Mouse (Mus musculus): ENCODE measurements around the gene Usp15. TPM values are rescaled to one million over a fixed set of nuclear protein-coding genes. Genes with fewer than 3 reads are reported as not detected.

Gene Usp15
- polyA plus RNA-seq, 1 experiment from 2014 or later = 80.1 TPM

DNA sequence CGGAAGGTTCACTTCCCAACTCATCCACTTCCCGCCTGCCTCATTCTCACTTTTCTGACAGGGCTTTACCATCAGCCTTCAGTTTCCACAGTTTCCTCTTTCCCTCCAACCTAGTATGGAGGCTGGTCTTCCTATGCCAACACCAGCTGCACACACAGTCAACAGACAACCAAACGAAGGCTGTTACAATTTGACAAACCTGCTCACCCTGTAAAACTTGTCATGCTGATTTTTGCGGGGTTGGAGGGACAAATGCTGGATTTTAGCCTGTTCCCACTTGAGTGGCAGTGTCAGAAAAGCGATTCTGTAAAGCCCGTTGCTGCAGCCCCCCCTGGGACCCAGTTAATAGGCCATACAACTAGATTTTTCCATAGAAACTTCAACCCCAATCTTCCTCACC, 9.5 kb downstream of the Usp15 start:
- 91% methylated on average over 6 of the region's 6 CpGs for WGBS
- no peaks in the 10 kb centered on the region for H3K36me3 ChIP-seq (ENCODE audit: control insufficient read depth, insufficient read depth, low read length)

DNA sequence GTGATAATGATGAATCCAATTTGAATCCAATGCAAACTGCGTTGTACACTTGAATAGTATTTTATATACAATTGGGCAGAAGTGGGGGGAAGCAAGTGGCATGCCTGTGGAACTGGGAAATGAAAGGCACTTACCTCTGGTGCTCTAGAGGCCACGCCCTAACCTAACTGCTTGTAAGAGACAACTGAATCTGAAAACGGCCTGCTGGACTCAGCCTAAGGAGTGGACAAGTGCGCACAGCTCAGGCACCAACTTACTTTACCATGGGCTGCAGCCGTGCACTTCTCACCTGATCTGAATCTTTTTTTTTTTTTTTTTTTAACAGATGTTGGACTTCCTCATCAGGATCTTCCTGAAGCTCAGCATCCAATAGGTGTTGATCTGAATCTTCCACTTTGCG, 10.9 kb downstream of the Usp15 start:
- Histone ChIP-seq H3K27ac (ENCODE audit: low read depth, low read length) (no peak overlapping the region), H3K27me3 (ENCODE audit: control insufficient read depth, insufficient read depth, low read length) (no peaks in the 10 kb centered on the region), H3K36me3 (ENCODE audit: control insufficient read depth, insufficient read depth, low read length) (no peaks in the 10 kb centered on the region; the same call in 1 of the 2 replicates), H3K4me3 (ENCODE audit: low read depth, low read length) (no peak overlapping the region), H3K9me3 (ENCODE audit: control insufficient read depth, low read length) (no peaks in the 10 kb centered on the region), H3K4me1 (replicated peaks; ENCODE audit: control insufficient read depth, insufficient read depth, low read length) (no peaks in the 10 kb centered on the region), H3K9ac (ENCODE audit: low read length) (no peak overlapping the region), H3K4me2 (ENCODE audit: low read depth, low read length, severe bottlenecking) (no peak overlapping the region)
- DNase-seq (ENCODE audit: low spot score) (no peak), ATAC-seq (replicated peaks; ENCODE audit: low FRiP score) (no peak)
- WGBS = 87% methylated on average over 6 of the region's 6 CpGs

More for the DNA sequence above, 9.5 kb downstream of the Usp15 start:
- ATAC-seq (replicated peaks; ENCODE audit: low FRiP score) = no peak
- no peaks in the 10 kb centered on the region for H3K9me3 ChIP-seq (ENCODE audit: control insufficient read depth, low read length)
- no peak for DNase-seq (ENCODE audit: low spot score)
- H3K4me1 ChIP-seq (replicated peaks; ENCODE audit: control insufficient read depth, insufficient read depth, low read length) = no peaks in the 10 kb centered on the region
- H3K4me3 ChIP-seq (ENCODE audit: low read depth, low read length) = no peak overlapping the region
- no peak overlapping the region for H3K27ac ChIP-seq (ENCODE audit: low read depth, low read length)
- no peak overlapping the region for H3K4me2 ChIP-seq (ENCODE audit: low read depth, low read length, severe bottlenecking)
- H3K27me3 ChIP-seq (ENCODE audit: control insufficient read depth, insufficient read depth, low read length) = no peaks in the 10 kb centered on the region
- H3K9ac ChIP-seq (ENCODE audit: low read length) = no peak overlapping the region

DNA sequence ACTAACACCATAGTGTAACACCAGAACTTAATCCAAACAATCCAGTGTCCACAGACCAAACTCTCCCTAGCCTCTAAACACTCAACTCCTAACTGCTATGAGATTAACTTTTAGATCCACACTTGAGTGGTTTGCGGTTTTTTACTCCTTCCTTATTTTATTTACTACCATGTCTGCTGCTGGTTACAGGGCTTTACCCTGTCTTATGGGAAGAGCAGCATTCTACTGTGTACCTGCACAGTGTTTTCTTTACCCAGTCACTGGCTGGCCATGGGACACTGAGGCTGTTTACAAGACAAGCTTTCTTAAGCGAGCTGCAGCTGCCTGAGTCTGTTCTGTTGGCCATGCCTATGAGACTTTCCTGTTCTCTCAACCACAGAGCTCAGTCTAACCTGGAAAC, 13.1 kb downstream of the Usp15 start:
- Histone ChIP-seq H3K4me3 (ENCODE audit: low read depth, low read length) (no peak overlapping the region), H3K4me2 (ENCODE audit: low read depth, low read length, severe bottlenecking) (no peak overlapping the region), H3K9me3 (ENCODE audit: control insufficient read depth, low read length) (no peaks in the 10 kb centered on the region), H3K9ac (ENCODE audit: low read length) (no peak overlapping the region), H3K36me3 (ENCODE audit: control insufficient read depth, insufficient read depth, low read length) (no peaks in the 10 kb centered on the region; the same call in 1 of the 2 replicates), H3K27me3 (ENCODE audit: control insufficient read depth, insufficient read depth, low read length) (no peaks in the 10 kb centered on the region), H3K27ac (ENCODE audit: low read depth, low read length) (no peak overlapping the region), H3K4me1 (replicated peaks; ENCODE audit: control insufficient read depth, insufficient read depth, low read length) (no peaks in the 10 kb centered on the region)
- no peak for DNase-seq (ENCODE audit: low spot score)
- ATAC-seq (replicated peaks; ENCODE audit: low FRiP score) = no peak
- WGBS = 76% methylated on average over 2 of the region's 2 CpGs

DNA sequence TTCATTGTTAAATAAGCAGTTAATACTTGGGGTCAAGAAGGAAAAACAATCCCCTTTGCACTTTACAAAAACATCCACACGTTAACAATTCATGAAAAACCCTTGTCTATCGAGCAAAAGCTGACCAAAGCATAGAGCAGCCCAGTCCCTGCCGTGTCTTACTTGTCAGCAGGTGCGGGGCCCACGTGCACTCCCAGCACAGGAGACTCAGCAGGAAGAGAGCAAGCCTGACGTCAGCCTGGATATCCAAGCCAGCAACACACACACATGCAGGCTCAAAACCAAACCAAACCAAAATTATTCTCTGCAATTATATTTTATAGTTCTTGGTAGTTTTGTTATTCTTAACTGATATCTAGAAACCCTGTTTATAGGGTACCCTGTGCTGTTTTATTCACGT, 13.6 kb downstream of the Usp15 start:
- peaks cover 3% of the 10 kb centered on the region; the same call in 1 of the 2 replicates for H3K36me3 ChIP-seq (ENCODE audit: control insufficient read depth, insufficient read depth, low read length)
- no peak overlapping the region for H3K4me3 ChIP-seq (ENCODE audit: low read depth, low read length)
- H3K27ac ChIP-seq (ENCODE audit: low read depth, low read length) = no peak overlapping the region
- ATAC-seq (replicated peaks; ENCODE audit: low FRiP score) (no peak), DNase-seq (ENCODE audit: low spot score) (no peak)
- WGBS = 55% methylated on average over 7 of the region's 7 CpGs
- no peaks in the 10 kb centered on the region for H3K9me3 ChIP-seq (ENCODE audit: control insufficient read depth, low read length)
- H3K27me3 ChIP-seq (ENCODE audit: control insufficient read depth, insufficient read depth, low read length) = no peaks in the 10 kb centered on the region
- no peak overlapping the region for H3K4me2 ChIP-seq (ENCODE audit: low read depth, low read length, severe bottlenecking)
- H3K4me1 ChIP-seq (replicated peaks; ENCODE audit: control insufficient read depth, insufficient read depth, low read length) = no peaks in the 10 kb centered on the region
- no peak overlapping the region for H3K9ac ChIP-seq (ENCODE audit: low read length)

DNA sequence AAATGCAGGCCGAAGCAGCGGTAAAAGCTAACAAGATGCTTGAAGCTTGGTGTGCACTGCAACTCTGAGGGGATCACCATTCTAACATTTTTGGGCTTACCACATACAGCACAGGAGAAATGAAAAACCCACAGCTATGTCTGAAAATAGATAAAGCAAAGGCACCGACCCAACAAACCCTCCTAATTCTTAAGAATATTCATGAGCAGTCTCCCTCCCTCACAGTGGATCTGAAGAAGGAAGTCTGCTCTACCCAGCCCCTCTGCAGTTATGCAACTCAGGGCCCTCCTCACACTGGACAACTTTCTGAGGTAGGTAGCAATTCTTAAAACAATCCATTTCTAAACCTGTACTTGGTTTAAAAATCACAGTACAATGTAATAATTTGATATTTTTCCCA, 14.4 kb downstream of the Usp15 start:
- 93% methylated on average over 3 of the region's 3 CpGs for WGBS
- no peak for ATAC-seq (replicated peaks; ENCODE audit: low FRiP score)

DNA sequence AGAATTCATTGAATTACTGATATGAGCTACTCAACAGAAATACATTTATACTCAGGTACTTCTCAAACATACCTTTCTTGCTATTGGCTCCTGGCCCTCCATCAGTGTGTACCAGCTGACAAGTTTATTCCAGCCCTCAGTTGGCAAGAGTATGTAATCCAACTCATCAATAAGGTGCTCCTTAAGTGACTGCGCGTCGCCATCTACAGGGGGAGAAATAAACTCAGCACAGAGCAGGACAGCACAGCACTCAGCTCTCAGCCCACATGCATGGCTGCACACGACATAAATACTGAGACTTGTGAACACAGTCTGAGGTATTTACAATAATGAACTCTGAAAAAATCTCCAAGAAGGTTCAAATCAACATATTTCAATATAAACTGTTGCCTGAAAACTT, 21.0 kb downstream of the Usp15 start:
- H3K36me3 ChIP-seq (ENCODE audit: control insufficient read depth, insufficient read depth, low read length) = peaks cover 3% of the 10 kb centered on the region; the same call in 1 of the 2 replicates
- H3K4me1 ChIP-seq (replicated peaks; ENCODE audit: control insufficient read depth, insufficient read depth, low read length) = no peaks in the 10 kb centered on the region
- no peaks in the 10 kb centered on the region for H3K27me3 ChIP-seq (ENCODE audit: control insufficient read depth, insufficient read depth, low read length)
- no peak overlapping the region for H3K4me3 ChIP-seq (ENCODE audit: low read depth, low read length)
- ATAC-seq (replicated peaks; ENCODE audit: low FRiP score) = 0 out of 2 replicates have a peak, but pooled peaks have one; percentile 53
- H3K27ac ChIP-seq (ENCODE audit: low read depth, low read length) = no peak overlapping the region
- no peak overlapping the region for H3K9ac ChIP-seq (ENCODE audit: low read length)
- WGBS = 76% methylated on average over 4 of the region's 4 CpGs
- H3K4me2 ChIP-seq (ENCODE audit: low read depth, low read length, severe bottlenecking) = no peak overlapping the region
- no peak for DNase-seq (ENCODE audit: low spot score)
- no peaks in the 10 kb centered on the region for H3K9me3 ChIP-seq (ENCODE audit: control insufficient read depth, low read length)

More for the DNA sequence above, 14.4 kb downstream of the Usp15 start:
- no peak for DNase-seq (ENCODE audit: low spot score)
- Histone ChIP-seq H3K4me2 (ENCODE audit: low read depth, low read length, severe bottlenecking) (no peak overlapping the region), H3K27me3 (ENCODE audit: control insufficient read depth, insufficient read depth, low read length) (no peaks in the 10 kb centered on the region), H3K4me1 (replicated peaks; ENCODE audit: control insufficient read depth, insufficient read depth, low read length) (no peaks in the 10 kb centered on the region), H3K36me3 (ENCODE audit: control insufficient read depth, insufficient read depth, low read length) (peaks cover 3% of the 10 kb centered on the region; the same call in 1 of the 2 replicates), H3K27ac (ENCODE audit: low read depth, low read length) (no peak overlapping the region), H3K9ac (ENCODE audit: low read length) (no peak overlapping the region), H3K4me3 (ENCODE audit: low read depth, low read length) (no peak overlapping the region), H3K9me3 (ENCODE audit: control insufficient read depth, low read length) (no peaks in the 10 kb centered on the region)

DNA sequence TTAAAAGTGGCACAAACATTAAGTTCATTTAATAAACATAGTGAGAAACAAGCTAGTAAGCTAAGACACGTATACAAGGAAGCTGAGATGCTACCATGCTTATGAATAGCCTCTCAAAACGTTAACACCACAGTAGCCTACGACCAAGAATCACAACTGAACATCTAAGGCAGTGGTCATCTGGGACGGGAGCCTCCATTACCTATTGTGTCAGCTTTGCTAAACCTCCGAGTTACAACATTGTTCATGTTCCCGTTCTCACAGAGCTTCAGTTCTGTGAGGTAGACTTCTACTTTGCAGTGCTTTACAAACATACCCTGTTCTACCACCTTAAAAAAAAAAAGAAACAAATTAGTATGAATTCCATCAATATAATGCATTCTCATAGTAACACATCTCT, 25.9 kb downstream of the Usp15 start:
- H3K27me3 ChIP-seq (ENCODE audit: control insufficient read depth, insufficient read depth, low read length) = no peaks in the 10 kb centered on the region
- H3K27ac ChIP-seq (ENCODE audit: low read depth, low read length) = no peak overlapping the region
- no peak for DNase-seq (ENCODE audit: low spot score)
- H3K9me3 ChIP-seq (ENCODE audit: control insufficient read depth, low read length) = no peaks in the 10 kb centered on the region
- no peak for ATAC-seq (replicated peaks; ENCODE audit: low FRiP score)
- H3K36me3 ChIP-seq (ENCODE audit: control insufficient read depth, insufficient read depth, low read length) = peaks cover 7% of the 10 kb centered on the region; the same call in 1 of the 2 replicates
- H3K4me2 ChIP-seq (ENCODE audit: low read depth, low read length, severe bottlenecking) = no peak overlapping the region
- H3K4me1 ChIP-seq (replicated peaks; ENCODE audit: control insufficient read depth, insufficient read depth, low read length) = no peaks in the 10 kb centered on the region
- no peak overlapping the region for H3K4me3 ChIP-seq (ENCODE audit: low read depth, low read length)
- H3K9ac ChIP-seq (ENCODE audit: low read length) = no peak overlapping the region
- 87% methylated on average over 6 of the region's 6 CpGs for WGBS

DNA sequence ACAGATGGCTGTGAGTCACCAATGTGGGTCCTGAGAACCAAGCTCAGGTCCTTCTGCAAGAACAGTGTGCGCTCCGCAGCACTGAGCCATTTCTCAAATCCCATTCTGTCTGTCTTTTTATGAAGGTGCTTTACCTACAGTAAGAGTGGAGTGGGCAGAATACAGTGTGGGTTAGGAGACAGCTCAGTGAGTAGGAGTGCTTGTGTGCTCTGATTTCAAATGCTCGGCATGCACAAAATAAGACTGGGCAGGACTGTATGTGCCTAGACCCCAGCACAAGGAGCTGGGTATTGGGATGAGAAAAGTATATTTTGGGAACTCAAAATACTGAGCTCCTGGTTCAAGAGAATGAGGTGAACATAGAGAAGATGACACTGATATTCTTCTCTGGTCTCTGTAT, 31.3 kb downstream of the Usp15 start:
- 98% methylated on average over 3 of the region's 3 CpGs for WGBS
- no peak for ATAC-seq (replicated peaks; ENCODE audit: low FRiP score)
- peaks cover 7% of the 10 kb centered on the region; the same call in 1 of the 2 replicates for H3K36me3 ChIP-seq (ENCODE audit: control insufficient read depth, insufficient read depth, low read length)

DNA sequence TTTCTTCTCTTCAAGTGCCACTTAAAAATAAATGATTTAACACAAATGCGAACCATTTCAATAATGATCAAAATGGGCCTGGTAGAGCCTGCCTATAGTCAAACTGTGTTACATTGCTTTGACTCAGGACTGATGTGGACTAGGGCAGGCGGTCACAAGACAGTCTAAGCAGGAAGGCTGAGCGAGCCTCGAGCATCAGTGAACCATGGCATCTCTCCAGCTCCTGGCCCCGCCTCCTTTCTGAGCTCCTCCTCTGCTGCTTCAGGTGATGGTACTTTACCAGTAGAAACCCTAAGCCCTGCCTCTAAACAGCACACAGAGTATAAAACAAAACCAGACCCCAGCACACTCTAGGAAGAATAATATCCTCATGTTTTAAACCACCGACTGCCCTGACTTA, 36.3 kb downstream of the Usp15 start:
- Histone ChIP-seq H3K36me3 (ENCODE audit: control insufficient read depth, insufficient read depth, low read length) (no peaks in the 10 kb centered on the region; the same call in 1 of the 2 replicates), H3K4me3 (ENCODE audit: low read depth, low read length) (no peak overlapping the region), H3K9ac (ENCODE audit: low read length) (no peak overlapping the region), H3K27ac (ENCODE audit: low read depth, low read length) (no peak overlapping the region), H3K9me3 (ENCODE audit: control insufficient read depth, low read length) (no peaks in the 10 kb centered on the region), H3K4me1 (replicated peaks; ENCODE audit: control insufficient read depth, insufficient read depth, low read length) (no peaks in the 10 kb centered on the region), H3K4me2 (ENCODE audit: low read depth, low read length, severe bottlenecking) (no peak overlapping the region), H3K27me3 (ENCODE audit: control insufficient read depth, insufficient read depth, low read length) (no peaks in the 10 kb centered on the region)
- WGBS = 75% methylated on average over 6 of the region's 6 CpGs
- ATAC-seq (replicated peaks; ENCODE audit: low FRiP score) = no peak
- DNase-seq (ENCODE audit: low spot score) = no peak

More for the DNA sequence above, 31.3 kb downstream of the Usp15 start:
- no peak overlapping the region for H3K4me3 ChIP-seq (ENCODE audit: low read depth, low read length)
- H3K9ac ChIP-seq (ENCODE audit: low read length) = no peak overlapping the region
- no peaks in the 10 kb centered on the region for H3K9me3 ChIP-seq (ENCODE audit: control insufficient read depth, low read length)
- no peak overlapping the region for H3K4me2 ChIP-seq (ENCODE audit: low read depth, low read length, severe bottlenecking)
- H3K4me1 ChIP-seq (replicated peaks; ENCODE audit: control insufficient read depth, insufficient read depth, low read length) = no peaks in the 10 kb centered on the region
- DNase-seq (ENCODE audit: low spot score) = no peak
- no peak overlapping the region for H3K27ac ChIP-seq (ENCODE audit: low read depth, low read length)
- H3K27me3 ChIP-seq (ENCODE audit: control insufficient read depth, insufficient read depth, low read length) = no peaks in the 10 kb centered on the region

All from forebrain, embryonic 11.5 days (tissue).